Mouse (Mus musculus) spleen, adult 10 weeks (tissue): ENCODE measurements around the gene Adamts2. TPM values are rescaled to one million over a fixed set of nuclear protein-coding genes. Genes with fewer than 3 reads are reported as not detected.

ENCODE experiments used
- polyA plus RNA-seq: library from polyadenylated mRNA; stranded (reverse); fragments of 350-450 nt; fragmentation: Illumina TruSeq; extraction: RNeasy Lipid Tissue Mini Kit (QIAGEN cat#74804); gene quantifications from one replicate; pipeline ENCODE4 v1.2.3, GENCODE M21; 2015; ENCODE audit warnings: low replicate concordance; ENCODE audit not compliant: insufficient read depth

Gene Adamts2
- polyA plus RNA-seq = 2.0 TPM

DNA sequence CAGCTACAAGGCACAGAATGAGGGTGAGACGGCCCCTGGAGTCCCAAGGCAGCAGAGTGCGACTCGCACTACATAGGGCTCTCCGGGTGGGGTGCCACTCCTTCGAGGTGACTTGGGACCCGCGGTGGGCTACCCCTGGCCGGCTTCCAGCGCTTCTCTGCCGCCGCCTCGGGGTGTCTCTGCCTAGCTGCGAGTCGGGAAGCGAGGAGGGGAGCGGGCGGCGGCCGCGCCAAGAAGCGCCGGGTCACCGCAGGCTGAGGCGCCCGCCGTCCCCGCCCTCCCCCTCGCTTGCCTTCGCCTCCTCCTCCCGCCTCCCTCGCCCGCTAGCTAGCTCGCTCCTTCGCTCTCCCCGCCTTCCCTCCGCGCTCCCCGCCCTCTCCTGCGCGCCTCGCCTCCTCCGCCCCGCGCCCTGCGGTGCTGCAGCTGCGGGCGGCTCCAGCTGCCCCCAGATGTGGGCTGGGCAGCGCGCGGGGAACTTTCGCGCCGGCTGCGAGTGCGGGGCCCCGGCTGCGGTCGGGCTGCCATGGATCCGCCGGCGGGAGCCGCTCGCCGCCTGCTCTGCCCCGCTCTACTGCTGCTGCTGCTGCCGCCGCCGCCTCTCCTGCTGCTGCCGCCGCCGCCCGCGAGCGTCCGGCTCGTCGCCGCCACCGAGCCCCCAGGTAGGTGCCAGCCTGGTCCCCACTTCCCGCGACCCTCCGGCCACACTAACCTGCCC is at the start of gene Adamts2:
Gene Adamts2, plus strand, starts transcription at position 444 of the 715 bp plus-strand sequence.

DNA sequence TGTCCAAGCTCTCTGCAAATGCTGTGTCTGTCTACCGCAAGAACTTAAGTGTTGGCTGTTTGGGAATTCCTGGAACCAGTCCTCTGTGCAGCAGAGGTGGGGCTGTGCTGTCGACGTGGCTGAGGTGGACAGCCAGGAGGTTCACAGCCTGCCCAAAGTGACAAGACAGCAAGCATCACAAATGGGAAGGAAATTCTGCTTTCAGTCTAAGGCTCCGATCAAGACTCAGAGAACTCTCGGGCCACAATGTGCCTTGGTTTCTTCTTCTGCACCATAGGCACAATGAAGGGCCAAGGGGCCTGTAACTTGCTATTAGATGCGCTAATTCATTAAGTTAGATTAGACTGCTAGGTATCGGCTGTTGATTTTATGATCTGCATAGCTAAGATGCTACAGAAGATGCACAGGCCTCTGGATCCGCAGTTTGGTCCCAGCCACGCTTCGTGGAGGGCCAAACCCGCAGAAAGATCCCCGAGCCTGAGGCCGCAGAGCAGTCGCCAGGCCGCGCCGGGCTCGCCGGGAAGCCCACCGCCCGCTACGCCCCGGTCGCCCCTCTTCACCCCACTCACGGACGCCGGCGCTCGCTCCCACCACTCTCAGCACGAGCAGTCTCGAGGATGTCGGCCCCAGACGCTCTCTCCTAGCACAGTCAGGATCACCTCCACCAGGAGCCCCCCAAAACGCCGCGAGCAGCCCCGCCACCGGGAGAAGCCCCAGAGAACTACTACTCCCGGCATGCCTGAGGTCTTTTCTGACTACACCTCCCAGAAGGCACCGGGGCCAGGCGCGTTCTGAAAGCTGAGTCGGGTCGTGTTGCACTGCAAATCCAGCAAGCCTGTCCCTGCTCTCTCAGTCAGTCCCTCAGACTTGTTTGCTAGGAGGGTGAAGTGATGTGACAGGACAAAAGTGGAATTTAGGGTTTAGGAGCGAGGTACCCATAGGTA is 225.4 kb downstream of the Adamts2 start, which contains the start of gene Zfp354c:
Gene Zfp354c, minus strand, starts transcription at position 715 of the 944 bp plus-strand sequence.

DNA sequence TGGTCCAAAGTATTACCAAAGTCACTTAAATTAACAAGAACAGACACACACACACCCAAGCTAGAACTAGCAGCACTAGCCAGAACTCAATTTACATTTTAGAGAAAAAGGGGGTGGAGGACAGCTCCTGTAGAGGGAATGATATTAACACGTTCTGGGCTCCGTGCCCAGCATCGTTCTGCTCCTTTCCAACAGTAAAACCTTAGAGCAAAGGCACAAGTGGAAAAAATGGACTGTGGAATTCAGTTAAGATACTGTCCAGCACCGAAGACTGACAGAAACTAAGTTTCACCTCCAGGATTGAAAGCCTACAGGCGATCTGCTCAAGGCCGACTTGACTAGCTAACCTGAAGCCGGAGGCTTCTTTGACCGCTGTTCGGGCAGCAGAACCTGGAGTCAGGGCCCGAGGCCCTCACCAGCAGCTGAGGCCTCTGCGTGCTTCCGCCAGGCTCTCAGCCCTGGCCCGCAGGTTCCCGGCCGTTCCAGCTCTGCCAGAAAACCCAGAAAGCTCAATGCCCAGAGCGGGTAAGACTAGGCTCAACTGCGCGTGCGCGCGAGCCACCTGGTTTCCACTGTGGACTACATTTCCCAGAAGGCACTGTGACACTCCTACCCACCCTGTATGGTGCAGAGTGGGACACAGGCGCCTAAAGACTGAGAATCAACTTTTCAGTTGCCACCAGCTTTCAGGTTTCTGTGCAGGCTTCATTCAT is 239.3 kb downstream of the Adamts2 start, which contains the start of gene Zfp879:
Gene Zfp879, minus strand, starts transcription at position 530 of the 713 bp plus-strand sequence.

DNA sequence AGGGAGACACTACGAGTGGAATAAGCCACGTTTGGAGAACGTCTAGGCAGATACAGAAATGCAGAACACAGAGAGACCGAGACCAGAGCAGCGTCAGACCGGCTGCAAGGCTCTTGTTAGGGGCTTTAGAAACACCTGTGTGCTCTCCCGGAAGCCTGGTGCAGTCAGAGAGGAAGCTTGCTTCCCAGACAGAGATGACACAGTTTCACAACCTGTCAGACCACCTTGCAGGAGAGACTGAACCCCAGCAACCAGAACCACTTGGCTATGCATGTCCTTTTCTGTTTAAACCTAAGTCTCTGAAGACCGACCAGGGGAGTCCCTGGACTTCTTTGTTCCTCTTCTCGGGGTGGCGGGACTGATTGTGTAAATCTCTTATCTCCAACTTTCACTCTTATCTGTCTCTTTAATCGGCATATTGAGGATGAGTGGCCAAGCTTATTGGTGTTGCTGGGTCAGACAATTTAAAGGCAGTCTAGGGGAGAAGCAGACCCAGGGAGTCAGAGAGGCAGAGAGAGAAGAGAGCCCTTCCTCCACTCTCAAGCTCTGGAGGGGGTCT is 248.4 kb downstream of the Adamts2 start, which contains the start of gene Grm6:
Gene Grm6, plus strand, starts transcription at position 509 of the 559 bp plus-strand sequence.

Other genes with a start within 250 kb of the Adamts2 start
- gene Cby3, start 247.6 kb upstream of the Adamts2 start, polyA plus RNA-seq = not detected
- gene Hnrnph1, start 225.1 kb upstream of the Adamts2 start, polyA plus RNA-seq = 1,255 TPM
- gene Rufy1, start 171.0 kb upstream of the Adamts2 start, polyA plus RNA-seq = 43.7 TPM
- 5.4 TPM for gene Zfp354c, start 225.6 kb downstream of the Adamts2 start, polyA plus RNA-seq
- gene Zfp879, start 239.5 kb downstream of the Adamts2 start, polyA plus RNA-seq = 0.37 TPM
- 2.6 TPM for gene Grm6, start 248.6 kb downstream of the Adamts2 start, polyA plus RNA-seq